Mouse (Mus musculus) granulocyte monocyte progenitor cell, adult 5-6 weeks (primary cell): ENCODE data around the gene Cbfb. TPM values are rescaled to one million over a fixed set of nuclear protein-coding genes. Genes with fewer than 3 reads are reported as not detected.

Experiments used
- ATAC-seq: replicated peaks from 2 replicates; pipeline ENCODE4 v1.8.0; 2016; ENCODE audit warnings: mild to moderate bottlenecking, moderate TSS enrichment, inconsistent platforms; ENCODE audit not compliant: poor library complexity, severe bottlenecking
- total RNA-seq, 2 experiments: library from RNA; stranded (forward) in 1 of 2; stranded (reverse) in 1 of 2; fragments of 200-712, 200-1000 nt in 1 of 2; fragments of >200 nt in 1 of 2; fragmentation: Nextera tagmentation in 1 of 2; gene quantifications; 2 replicates each; pipeline ENCODE4 v1.2.3; 2014 to 2017

Gene Cbfb
- total RNA-seq, 2 experiments from 2014 or later = 135 to 185 TPM

GRCm38 (mm10) chr8:105235206-105235605 lies 64.7 kb downstream of the Cbfb start:
- no peak for ATAC-seq

GRCm38 (mm10) chr8:105237442-105238142 lies 67.1 kb downstream of the Cbfb start:
- peak; percentile 85 for ATAC-seq

GRCm38 (mm10) chr8:105241016-105241415 lies 70.5 kb downstream of the Cbfb start:
- no peak for ATAC-seq

- no peak for ATAC-seq
These were observed 81.5 kb downstream of the Cbfb start for GRCm38 (mm10) chr8:105251954-105252353.

GRCm38 (mm10) chr8:105252680-105253537 lies 82.4 kb downstream of the Cbfb start:
- no peak for ATAC-seq

GRCm38 (mm10) chr8:105253766-105254151 lies 83.3 kb downstream of the Cbfb start:
- ATAC-seq = no peak

GRCm38 (mm10) chr8:105254152-105254965 lies 83.9 kb downstream of the Cbfb start:
- peak; percentile 91 for ATAC-seq

- ATAC-seq = peak; percentile 26; the same call in 1 of the 2 replicates
These were observed 84.5 kb downstream of the Cbfb start, which contains the start of gene B3gnt9 for GRCm38 (mm10) chr8:105254966-105255350. B3gnt9 (minus strand) TSS chr8:105255153.

- ATAC-seq = no peak
These were observed 87.0 kb downstream of the Cbfb start for GRCm38 (mm10) chr8:105257318-105258114.

- no peak for ATAC-seq
These were observed 88.6 kb downstream of the Cbfb start for GRCm38 (mm10) chr8:105258911-105259720.

GRCm38 (mm10) chr8:105259721-105260320 lies 89.3 kb downstream of the Cbfb start:
- ATAC-seq = peak; percentile 64

GRCm38 (mm10) chr8:105260371-105261099 lies 90.1 kb downstream of the Cbfb start:
- ATAC-seq = no peak

- ATAC-seq = no peak
These were observed 91.0 kb downstream of the Cbfb start for GRCm38 (mm10) chr8:105261326-105261980.

- no peak for ATAC-seq
These were observed 92.9 kb downstream of the Cbfb start for GRCm38 (mm10) chr8:105263244-105263912.

GRCm38 (mm10) chr8:105264024-105264982 lies 93.8 kb downstream of the Cbfb start, which contains the start of the genes Tradd and Fbxl8:
Tradd (minus strand) TSS chr8:105264609.
Fbxl8 (plus strand) TSS chr8:105264648.
- ATAC-seq = peak; percentile 61

GRCm38 (mm10) chr8:105265128-105265527 lies 94.7 kb downstream of the Cbfb start:
- ATAC-seq = peak; percentile 54
